Mouse (Mus musculus) midbrain, embryonic 15.5 days (tissue): ENCODE measurements around the gene Med26. TPM values are rescaled to one million over a fixed set of nuclear protein-coding genes. Genes with fewer than 3 reads are reported as not detected.
A peak's percentile ranks its signal among the peaks of the same experiment; 100 is the strongest.

ENCODE experiments used
- ATAC-seq: fragments of 200-750 bp; cut with Nextera tagmentation; replicated peaks from 2 replicates; pipeline ENCODE4 v1.8.0; 2017; ENCODE audit warnings: moderate TSS enrichment
- H3K27ac ChIP-seq: fragments of 300-500 bp; sonication (generic); 2 replicates; pipeline ENCODE4 v1.5.1; 2015; ENCODE audit warnings: mild to moderate bottlenecking, inconsistent platforms
- H3K27me3 ChIP-seq: fragments of 300-500 bp; sonication (generic); replicated peaks from 2 replicates; pipeline ENCODE4 v1.6.1; 2015; ENCODE audit warnings: inconsistent platforms
- H3K36me3 ChIP-seq: fragments of 300-500 bp; sonication (generic); replicated peaks from 2 replicates; pipeline ENCODE4 v1.6.1; 2015; ENCODE audit warnings: inconsistent platforms
- H3K4me1 ChIP-seq: fragments of 300-500 bp; sonication (generic); 2 replicates; pipeline ENCODE4 v1.6.1; 2015; ENCODE audit warnings: inconsistent platforms
- H3K4me2 ChIP-seq: fragments of 300-500 bp; sonication (generic); 2 replicates; pipeline ENCODE4 v1.6.1; 2015; ENCODE audit warnings: inconsistent platforms, mild to moderate bottlenecking, moderate library complexity
- H3K4me3 ChIP-seq: fragments of 300-500 bp; sonication (generic); 2 replicates; pipeline ENCODE4 v1.5.1; 2015; ENCODE audit warnings: mild to moderate bottlenecking, inconsistent platforms
- H3K9ac ChIP-seq: fragments of 300-500 bp; sonication (generic); 2 replicates; pipeline ENCODE4 v1.6.1; 2015; ENCODE audit warnings: mild to moderate bottlenecking, inconsistent platforms
- H3K9me3 ChIP-seq: fragments of 300-500 bp; sonication (generic); 2 replicates; pipeline ENCODE4 v1.6.1; 2016; ENCODE audit warnings: inconsistent platforms
- WGBS: fragments of 180-500 bp; shearing (Covaris S2); methylation state at CpG from one replicate; pipeline ENCODE4 v1.1.7; 2015; ENCODE audit warnings: mixed read lengths; 5-methylcytosine and 5-hydroxymethylcytosine counted together
- polyA plus RNA-seq: library from polyadenylated mRNA; unstranded; fragments of >200 nt; fragmentation: Nextera tagmentation; extraction: Ambion mirVana; gene quantifications from 2 replicates; pipeline ENCODE4 v1.2.1, GENCODE M21; 2015

Gene Med26
- 19.1 and 20.3 TPM in 2 replicates for polyA plus RNA-seq

GRCm38 (mm10) chr8:72547802-72548643 lies at the start of gene Med26:
Gene Med26 (minus strand): TSS chr8:72548270.
- ATAC-seq = peak; percentile 96
- Histone ChIP-seq H3K4me3 (peak within 1 kb of the TSS; percentile 84), H3K4me1 (peaks cover 40% of the 10 kb centered on the region), H3K9me3 (no peaks in the 10 kb centered on the region), H3K9ac (peak within 1 kb of the TSS; percentile 95), H3K27me3 (no peaks in the 10 kb centered on the region), H3K36me3 (no peaks in the 10 kb centered on the region), H3K27ac (peak within 1 kb of the TSS; percentile 89), H3K4me2 (peak within 1 kb of the TSS; percentile 97)
- WGBS = under 1% methylated on average over 75 of the region's 92 CpGs

DNA sequence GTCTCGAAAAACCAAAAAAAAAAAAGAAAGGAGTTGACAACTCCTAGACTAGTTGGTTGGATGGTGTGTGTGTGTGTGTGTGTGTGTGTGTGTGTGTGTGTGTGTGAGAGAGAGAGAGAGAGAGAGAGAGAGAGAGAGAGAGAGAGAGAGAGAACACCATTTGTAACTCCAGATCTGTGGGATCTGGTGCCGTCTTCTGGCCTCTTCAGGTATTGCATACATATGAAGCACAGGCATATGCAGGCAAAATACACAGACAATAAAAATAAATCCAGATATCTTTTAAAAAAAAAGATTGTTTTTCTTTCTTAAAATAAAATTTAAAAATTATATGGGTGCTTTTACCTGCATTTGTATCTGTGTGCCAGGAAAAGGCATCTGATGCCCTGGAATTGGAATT lies 42.1 kb upstream of the Med26 start:
- no peaks in the 10 kb centered on the region for H3K36me3 ChIP-seq
- WGBS = 53% methylated on average over 2 of the region's 2 CpGs

DNA sequence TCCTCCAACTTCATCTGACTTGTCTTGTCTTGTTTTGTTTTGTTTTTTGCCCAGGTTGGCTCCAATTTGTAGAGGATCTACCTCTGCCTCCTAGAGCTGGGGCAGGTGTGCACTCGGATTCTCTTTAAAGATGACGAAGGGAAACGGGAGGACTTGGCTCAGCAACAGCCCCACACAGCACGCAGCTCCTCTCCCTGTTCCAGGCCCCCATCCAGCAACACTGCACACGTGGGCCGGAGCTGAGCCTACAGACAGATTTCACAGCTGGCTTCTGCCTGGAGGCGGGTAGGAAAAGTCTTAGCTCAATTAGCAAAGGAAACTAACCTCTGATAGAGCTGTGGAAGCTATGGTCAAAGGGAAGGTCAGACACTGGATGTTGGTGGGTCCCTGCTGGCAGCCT lies 41.2 kb upstream of the Med26 start:
- WGBS = 83% methylated on average over 7 of the region's 7 CpGs
- no peak overlapping the region for H3K9ac ChIP-seq

More for the DNA sequence above, 42.1 kb upstream of the Med26 start:
- no peaks in the 10 kb centered on the region for H3K9me3 ChIP-seq
- H3K27ac ChIP-seq = no peak overlapping the region
- H3K4me2 ChIP-seq = no peak overlapping the region
- H3K4me1 ChIP-seq = no peaks in the 10 kb centered on the region
- no peak overlapping the region for H3K9ac ChIP-seq
- ATAC-seq = no peak
- no peaks in the 10 kb centered on the region for H3K27me3 ChIP-seq
- H3K4me3 ChIP-seq = no peak overlapping the region

DNA sequence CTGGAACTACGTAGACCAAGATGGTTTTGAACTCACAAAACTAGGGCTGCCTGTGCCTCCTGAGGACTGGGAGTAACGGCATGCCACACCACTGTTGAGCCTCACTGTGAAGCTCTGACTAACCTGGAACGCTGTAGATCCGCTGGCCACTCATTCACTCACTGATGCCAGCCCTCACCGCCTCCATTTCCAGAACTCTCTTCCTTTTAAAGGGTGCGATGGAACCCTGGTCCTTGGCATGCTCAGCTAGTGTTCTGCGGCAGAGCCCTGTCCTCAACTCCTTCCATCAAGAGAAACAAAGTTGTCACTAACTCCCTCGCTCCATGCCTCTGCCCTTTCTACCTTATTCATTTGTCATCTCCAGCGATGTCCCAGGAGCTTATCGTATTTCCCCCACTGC lies 40.8 kb upstream of the Med26 start:
- ATAC-seq = no peak
- 90% methylated on average over 10 of the region's 10 CpGs for WGBS
- Histone ChIP-seq H3K9me3 (no peaks in the 10 kb centered on the region), H3K4me2 (no peak overlapping the region), H3K27me3 (no peaks in the 10 kb centered on the region), H3K36me3 (no peaks in the 10 kb centered on the region), H3K4me3 (no peak overlapping the region), H3K9ac (no peak overlapping the region), H3K27ac (no peak overlapping the region), H3K4me1 (no peaks in the 10 kb centered on the region)

More for the DNA sequence above, 41.2 kb upstream of the Med26 start:
- no peak overlapping the region for H3K4me2 ChIP-seq
- no peaks in the 10 kb centered on the region for H3K36me3 ChIP-seq
- H3K27ac ChIP-seq = no peak overlapping the region
- no peak for ATAC-seq
- H3K4me3 ChIP-seq = no peak overlapping the region
- H3K9me3 ChIP-seq = no peaks in the 10 kb centered on the region
- no peaks in the 10 kb centered on the region for H3K4me1 ChIP-seq
- no peaks in the 10 kb centered on the region for H3K27me3 ChIP-seq

- no peak overlapping the region for H3K4me3 ChIP-seq
- WGBS = 67% methylated on average over 6 of the region's 6 CpGs
- H3K27ac ChIP-seq = no peak overlapping the region
- no peaks in the 10 kb centered on the region for H3K9me3 ChIP-seq
- no peak overlapping the region for H3K4me2 ChIP-seq
- no peaks in the 10 kb centered on the region for H3K4me1 ChIP-seq
- H3K9ac ChIP-seq = no peak overlapping the region
- H3K27me3 ChIP-seq = no peaks in the 10 kb centered on the region
- no peaks in the 10 kb centered on the region for H3K36me3 ChIP-seq
- no peak for ATAC-seq
These were observed 39.7 kb upstream of the Med26 start for GRCm38 (mm10) chr8:72587806-72588205.

- no peaks in the 10 kb centered on the region for H3K4me1 ChIP-seq
- H3K27ac ChIP-seq = no peak overlapping the region
- no peaks in the 10 kb centered on the region for H3K36me3 ChIP-seq
- WGBS = 86% methylated on average over 6 of the region's 6 CpGs
- no peaks in the 10 kb centered on the region for H3K9me3 ChIP-seq
- no peaks in the 10 kb centered on the region for H3K27me3 ChIP-seq
- H3K4me2 ChIP-seq = no peak overlapping the region
- no peak for ATAC-seq
- H3K4me3 ChIP-seq = no peak overlapping the region
- no peak overlapping the region for H3K9ac ChIP-seq
These were observed 36.3 kb upstream of the Med26 start for GRCm38 (mm10) chr8:72584390-72584789.

DNA sequence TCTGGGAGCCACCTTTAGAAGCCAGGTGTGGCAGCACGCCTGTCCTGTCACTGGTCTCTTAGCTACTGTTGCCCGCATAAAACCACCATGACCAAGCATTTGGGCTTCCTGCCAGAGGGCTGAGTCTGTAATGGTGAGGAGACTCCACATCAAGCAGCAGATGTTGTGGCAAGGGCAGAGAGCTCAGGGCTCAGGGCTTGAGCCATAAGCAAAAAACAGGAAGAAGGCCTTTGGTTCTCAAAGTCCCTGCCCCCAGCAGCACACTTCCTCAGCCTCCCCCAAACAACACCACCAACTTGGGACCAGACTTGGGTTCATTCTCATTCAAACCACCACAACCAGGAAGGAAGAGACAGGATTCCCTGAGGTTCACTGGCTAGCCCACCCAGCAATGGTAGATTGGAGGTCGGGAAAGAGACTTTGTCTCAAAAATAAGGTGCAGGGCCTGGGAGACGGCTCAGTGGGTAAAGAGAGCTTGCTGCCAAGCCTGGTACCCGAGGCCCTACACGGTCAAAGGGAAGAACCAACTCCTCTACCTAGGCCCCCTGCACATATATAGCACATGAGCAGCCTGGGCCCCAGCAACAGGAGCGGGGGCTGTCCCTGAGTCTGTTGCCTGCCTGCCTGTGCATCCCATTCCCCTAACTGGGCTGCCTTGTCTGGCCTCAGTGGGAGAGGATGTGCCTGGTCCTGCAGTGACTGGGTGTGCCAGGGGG lies 35.1 kb upstream of the Med26 start:
- no peak for ATAC-seq
- H3K27ac ChIP-seq = no peak overlapping the region
- H3K4me3 ChIP-seq = no peak overlapping the region
- H3K9ac ChIP-seq = no peak overlapping the region
- no peaks in the 10 kb centered on the region for H3K9me3 ChIP-seq
- H3K4me1 ChIP-seq = no peaks in the 10 kb centered on the region
- no peaks in the 10 kb centered on the region for H3K36me3 ChIP-seq
- H3K4me2 ChIP-seq = no peak overlapping the region
- no peaks in the 10 kb centered on the region for H3K27me3 ChIP-seq
- WGBS = 82% methylated on average over 7 of the region's 7 CpGs

GRCm38 (mm10) chr8:72579374-72579773 lies 31.3 kb upstream of the Med26 start:
- Histone ChIP-seq H3K4me3 (no peak overlapping the region), H3K9me3 (no peaks in the 10 kb centered on the region), H3K4me1 (no peaks in the 10 kb centered on the region), H3K27ac (no peak overlapping the region), H3K4me2 (no peak overlapping the region), H3K9ac (no peak overlapping the region), H3K27me3 (no peaks in the 10 kb centered on the region), H3K36me3 (no peaks in the 10 kb centered on the region)
- ATAC-seq = no peak
- 75% methylated on average over 9 of the region's 9 CpGs for WGBS

DNA sequence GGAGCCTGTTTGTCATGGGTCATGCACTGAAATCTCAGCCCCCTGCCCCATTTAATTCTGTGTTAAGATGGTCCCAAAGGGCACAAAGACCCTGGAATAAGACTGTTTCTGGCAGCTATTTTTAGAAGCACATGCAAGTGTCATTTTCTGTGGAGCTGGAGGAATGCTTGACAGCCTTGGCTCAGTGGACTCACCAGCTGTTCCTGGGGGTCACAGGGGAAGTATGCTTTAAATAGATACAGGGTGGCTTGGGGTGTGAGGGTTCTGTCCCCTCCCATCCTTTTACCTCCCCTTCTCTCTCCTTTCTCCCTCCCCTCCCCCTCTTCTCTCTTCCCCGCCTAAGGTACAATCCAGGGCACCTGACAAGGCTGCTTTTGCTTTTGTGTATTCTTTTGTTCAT lies 29.9 kb upstream of the Med26 start:
- ATAC-seq = no peak
- no peaks in the 10 kb centered on the region for H3K27me3 ChIP-seq
- no peaks in the 10 kb centered on the region for H3K9me3 ChIP-seq
- 83% methylated on average over 1 of the region's 1 CpGs for WGBS
- no peaks in the 10 kb centered on the region for H3K36me3 ChIP-seq
- H3K4me2 ChIP-seq = no peak overlapping the region
- peaks cover 10% of the 10 kb centered on the region for H3K4me1 ChIP-seq
- no peak overlapping the region for H3K27ac ChIP-seq
- H3K9ac ChIP-seq = no peak overlapping the region
- no peak overlapping the region for H3K4me3 ChIP-seq

GRCm38 (mm10) chr8:72577266-72577665 lies 29.2 kb upstream of the Med26 start:
- 84% methylated on average over 3 of the region's 3 CpGs for WGBS
- peaks cover 16% of the 10 kb centered on the region for H3K4me1 ChIP-seq
- ATAC-seq = no peak

DNA sequence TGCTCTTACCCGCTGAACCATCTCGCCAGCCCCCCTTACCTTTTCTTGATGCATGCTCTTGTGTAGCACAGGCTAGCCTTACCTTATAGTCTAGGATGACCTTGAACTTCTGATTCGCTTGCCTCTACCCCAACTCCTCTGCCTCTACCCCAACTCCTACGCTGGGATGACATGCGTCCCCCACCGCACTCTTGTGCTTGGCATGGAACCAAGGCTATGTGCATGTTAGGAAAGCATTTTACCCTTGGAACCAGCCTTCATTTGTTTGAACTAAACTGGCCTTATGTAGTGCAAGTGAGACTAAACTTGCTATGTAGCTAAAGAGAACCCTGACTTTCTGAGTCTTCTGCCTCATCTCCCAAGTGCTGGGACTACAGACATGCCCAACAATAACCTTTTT lies 27.8 kb upstream of the Med26 start:
- Histone ChIP-seq H3K36me3 (no peaks in the 10 kb centered on the region), H3K9me3 (no peaks in the 10 kb centered on the region), H3K4me3 (no peak overlapping the region), H3K4me2 (no peak overlapping the region), H3K9ac (no peak overlapping the region), H3K27me3 (no peaks in the 10 kb centered on the region), H3K4me1 (peaks cover 25% of the 10 kb centered on the region), H3K27ac (no peak overlapping the region)
- no peak for ATAC-seq
- 95% methylated on average over 6 of the region's 6 CpGs for WGBS

More at GRCm38 (mm10) chr8:72577266-72577665, 29.2 kb upstream of the Med26 start:
- Histone ChIP-seq H3K27me3 (no peaks in the 10 kb centered on the region), H3K27ac (no peak overlapping the region), H3K9me3 (no peaks in the 10 kb centered on the region), H3K4me2 (no peak overlapping the region), H3K9ac (no peak overlapping the region), H3K36me3 (no peaks in the 10 kb centered on the region), H3K4me3 (no peak overlapping the region)

DNA sequence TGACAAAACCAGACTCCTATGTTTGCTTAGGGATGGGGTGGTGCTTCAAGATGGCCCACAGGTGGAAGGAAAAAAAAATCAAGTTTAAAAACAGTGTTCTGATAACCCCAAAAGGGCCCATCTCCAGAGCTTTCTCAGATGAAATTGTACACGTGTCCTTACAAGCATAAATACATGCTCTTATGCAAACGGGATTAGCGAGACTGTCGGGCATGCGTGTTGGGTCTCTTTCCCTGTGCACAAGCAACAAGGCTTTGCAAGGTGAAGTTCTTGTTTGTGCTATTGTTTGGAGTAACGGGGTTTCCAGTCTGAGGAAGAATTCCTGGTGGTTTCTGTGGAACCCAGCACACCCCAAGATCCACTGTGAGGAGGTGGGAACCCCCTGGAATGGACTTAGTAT lies 25.4 kb upstream of the Med26 start:
- peak overlapping the region; percentile 71; the same call in 1 of the 2 replicates for H3K9ac ChIP-seq
- ATAC-seq = no peak
- no peak overlapping the region for H3K27ac ChIP-seq
- no peaks in the 10 kb centered on the region for H3K27me3 ChIP-seq
- H3K9me3 ChIP-seq = no peaks in the 10 kb centered on the region
- 0 out of 2 replicates have a peak overlapping the region, but pooled peaks have one; percentile 75 for H3K4me3 ChIP-seq
- H3K4me1 ChIP-seq = peaks cover 42% of the 10 kb centered on the region
- H3K36me3 ChIP-seq = no peaks in the 10 kb centered on the region; the same call in 1 of the 2 replicates
- H3K4me2 ChIP-seq = peak overlapping the region; percentile 96; the same call in 1 of the 2 replicates
- 53% methylated on average over 6 of the region's 6 CpGs for WGBS
